8 mouse cellular contexts compared by ENCODE assay signal in the genomic region with DNA sequence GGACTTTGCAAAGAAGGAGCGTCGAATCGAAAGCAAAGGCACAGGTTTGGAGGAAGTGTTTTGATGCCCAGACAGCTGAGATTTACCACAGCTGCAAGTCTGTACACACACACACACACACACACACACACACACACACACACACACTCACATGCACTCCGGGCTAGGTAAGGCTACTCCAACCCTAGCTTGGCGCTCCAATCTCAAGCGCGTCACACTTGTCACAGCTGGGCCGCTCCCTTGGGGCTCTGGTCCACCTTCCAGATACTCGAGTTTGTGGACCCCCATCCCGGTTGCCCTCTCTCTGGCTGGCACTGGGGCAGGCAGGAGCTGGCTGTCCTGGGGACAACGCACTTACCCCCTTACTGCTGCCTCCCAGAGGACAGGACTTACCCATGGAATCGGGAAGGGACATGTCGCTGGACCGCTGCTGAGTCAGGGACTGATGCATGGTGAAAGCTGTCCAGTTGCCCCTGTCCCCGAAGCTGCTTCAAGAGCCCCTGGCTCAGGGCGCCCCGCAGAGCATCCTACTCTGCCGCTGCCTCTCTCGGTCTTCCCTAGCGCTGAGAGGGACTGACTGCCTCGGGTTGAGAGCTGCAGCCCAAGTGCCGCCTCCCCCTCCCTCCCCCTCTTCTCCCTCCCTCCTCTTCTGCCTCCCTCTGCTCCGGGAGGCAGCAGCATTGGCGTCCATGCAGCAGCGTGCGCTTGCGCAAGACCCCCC. TPM values are rescaled to one million over a fixed set of nuclear protein-coding genes. Genes with fewer than 3 reads are reported as not detected.
DNase-seq lines count a peak whose midpoint lies in the region; ATAC-seq and TF ChIP-seq lines count a peak whose summit lies in the region.

A gene (minus strand): TSS at position 589 of the 721 bp plus-strand sequence.

- TF ChIP-seq POLR2A in bone marrow, adult 2 months (IDR thresholded peaks at IDR 0.05; ENCODE audit: borderline replicate concordance, control insufficient read depth, low read depth, low read length): no peak
- TF ChIP-seq POLR2A in limb, embryonic 14.5 days (IDR thresholded peaks at IDR 0.05; ENCODE audit: borderline replicate concordance, extremely low read depth, insufficient read depth, insufficient read length): no peak

- no peak for TF ChIP-seq CTCF in left cerebral cortex, adult 2 months (IDR thresholded peaks at IDR 0.05)
- TF ChIP-seq CTCF in bone marrow, adult 2 months (IDR thresholded peaks at IDR 0.05; ENCODE audit: control insufficient read depth, insufficient read depth, low read length): no peak

- ATAC-seq in forebrain, embryonic 15.5 days (replicated peaks): peak; percentile 81
- ATAC-seq in hindbrain, embryonic 15.5 days (ENCODE audit: low FRiP score, low read depth): peak; percentile 71
- peak; percentile 81; the same call in 1 of the 2 replicates for ATAC-seq in limb, embryonic 14.5 days (ENCODE audit: low FRiP score, low read depth)

- peak within 1 kb of the TSS; percentile 42 for H3K4me3 ChIP-seq in left cerebral cortex, adult 2 months
- peak within 1 kb of the TSS; percentile 14 for H3K4me3 ChIP-seq in bone marrow, adult 2 months (replicated peaks; ENCODE audit: control insufficient read depth, low read depth, low read length)
- peak within 1 kb of the TSS; percentile 40 for H3K4me3 ChIP-seq in forebrain, embryonic 15.5 days
- peak within 1 kb of the TSS; percentile 46 for H3K4me3 ChIP-seq in hindbrain, embryonic 15.5 days
- peak within 1 kb of the TSS; percentile 35 for H3K4me3 ChIP-seq in limb, embryonic 14.5 days (replicated peaks; ENCODE audit: low read length)

- intact Hi-C loops in left cerebral cortex, adult 2 months (cut with DNase I): loop anchor here (5.0 kb wide), 2 partner anchors 60 to 185 kb away; no protein-coding TSS in a partner anchor

- H3K4me1 ChIP-seq in bone marrow, adult 2 months (ENCODE audit: control insufficient read depth, insufficient read depth, low read length): no peaks in the 10 kb centered on the region
- H3K4me1 ChIP-seq in forebrain, embryonic 15.5 days: peaks cover 17% of the 10 kb centered on the region
- peaks cover 8% of the 10 kb centered on the region; the same call in 1 of the 2 replicates for H3K4me1 ChIP-seq in hindbrain, embryonic 15.5 days (replicated peaks)
- H3K4me1 ChIP-seq in limb, embryonic 14.5 days (ENCODE audit: control insufficient read depth, insufficient read depth, low read length): no peaks in the 10 kb centered on the region

- no peaks in the 10 kb centered on the region for H3K36me3 ChIP-seq in forebrain, embryonic 15.5 days
- no peaks in the 10 kb centered on the region for H3K36me3 ChIP-seq in hindbrain, embryonic 15.5 days
- no peaks in the 10 kb centered on the region for H3K36me3 ChIP-seq in limb, embryonic 14.5 days (ENCODE audit: control insufficient read depth, insufficient read depth, low read length)

- peak in 1 of 2 experiments; percentile 24 for DNase-seq in left cerebral cortex, adult 2 months (ENCODE audit: extremely low spot score in 1 of 2, low spot score in 2 of 2)
- no peak for DNase-seq in left cerebral cortex, adult 9 months (ENCODE audit: low spot score in 2 of 2)
- no peak for DNase-seq in limb, embryonic 14.5 days (ENCODE audit: low spot score)
- DNase-seq in neural tube, embryonic 10.5 days (ENCODE audit: extremely low spot score, low spot score): peak; percentile 44
- DNase-seq in urinary bladder, postnatal 10 days (ENCODE audit: low spot score): no peak

- H3K9me3 ChIP-seq in forebrain, embryonic 15.5 days: no peaks in the 10 kb centered on the region
- H3K9me3 ChIP-seq in hindbrain, embryonic 15.5 days: no peaks in the 10 kb centered on the region
- H3K9me3 ChIP-seq in limb, embryonic 14.5 days (ENCODE audit: control insufficient read depth, low read length): no peaks in the 10 kb centered on the region

- 17% methylated on average over 26 of the region's 27 CpGs for WGBS in bone marrow, adult 2 months
- 20% methylated on average over 23 of the region's 27 CpGs for WGBS in forebrain, embryonic 15.5 days
- 18% methylated on average over 27 of the region's 27 CpGs for WGBS in hindbrain, embryonic 15.5 days
- 29% methylated on average over 22 of the region's 27 CpGs for WGBS in limb, embryonic 14.5 days

- no peak within 1 kb of the TSS for H3K27ac ChIP-seq in left cerebral cortex, adult 2 months
- no peak within 1 kb of the TSS for H3K27ac ChIP-seq in bone marrow, adult 2 months (ENCODE audit: control insufficient read depth, insufficient read depth, low read depth, low read length, poor library complexity)
- no peak within 1 kb of the TSS for H3K27ac ChIP-seq in forebrain, embryonic 15.5 days (replicated peaks)
- H3K27ac ChIP-seq in hindbrain, embryonic 15.5 days (replicated peaks): 0 out of 2 replicates have a peak within 1 kb of the TSS, but pooled peaks have one; percentile 42
- H3K27ac ChIP-seq in limb, embryonic 14.5 days (replicated peaks; ENCODE audit: low read depth, low read length): no peak within 1 kb of the TSS

- H3K27me3 ChIP-seq in forebrain, embryonic 15.5 days: no peaks in the 10 kb centered on the region
- H3K27me3 ChIP-seq in hindbrain, embryonic 15.5 days: no peaks in the 10 kb centered on the region
- H3K27me3 ChIP-seq in limb, embryonic 14.5 days (ENCODE audit: control insufficient read depth, insufficient read depth, low read length): no peaks in the 10 kb centered on the region; the same call in 1 of the 2 replicates

- H3K4me2 ChIP-seq in forebrain, embryonic 15.5 days (replicated peaks): peak within 1 kb of the TSS; percentile 82
- peak within 1 kb of the TSS; percentile 78 for H3K4me2 ChIP-seq in hindbrain, embryonic 15.5 days
- H3K4me2 ChIP-seq in limb, embryonic 14.5 days (replicated peaks; ENCODE audit: low read depth, low read length, severe bottlenecking): peak within 1 kb of the TSS; percentile 64

- H3K9ac ChIP-seq in forebrain, embryonic 15.5 days (replicated peaks): peak within 1 kb of the TSS; percentile 30
- H3K9ac ChIP-seq in hindbrain, embryonic 15.5 days: peak within 1 kb of the TSS; percentile 36
- peak within 1 kb of the TSS; percentile 26; the same call in 1 of the 2 replicates for H3K9ac ChIP-seq in limb, embryonic 14.5 days (ENCODE audit: low read depth, low read length, severe bottlenecking)

RNA-seq across cellular contexts. Expression of the gene that starts here (rescaled TPM):
- total RNA-seq in left cerebral cortex, adult 2 months (2021): 10 to 100 TPM; 16.9 to 26.7 TPM
- not detected in 2 replicates for polyA plus RNA-seq in bone marrow, adult 2 months (2011; ENCODE audit: insufficient read depth, insufficient read length, low replicate concordance, missing spikeins)
- polyA plus RNA-seq in forebrain, embryonic 15.5 days (2015; fragmentation: Nextera tagmentation; extraction: Ambion mirVana): 11.5 and 13.2 TPM in 2 replicates
- polyA plus RNA-seq in hindbrain, embryonic 15.5 days (2015; fragmentation: Nextera tagmentation; extraction: Ambion mirVana): 37.1 and 39.0 TPM in 2 replicates
- 26.0 and 31.8 TPM in 2 replicates for polyA plus RNA-seq in limb, embryonic 14.5 days (2012; rRNA removed)
- 37.7 and 39.4 TPM in 2 replicates for polyA plus RNA-seq in limb, embryonic 14.5 days (2014; fragmentation: Nextera tagmentation; extraction: Ambion mirVana)

Comparison
In these comparisons a context has a peak if more than half of its experiments do, and no peak if none do; other contexts are left out.
1. RNA of the gene that starts here (polyA plus RNA-seq): 37.1 to 39.0 TPM in hindbrain, embryonic 15.5 days, 26.0 to 39.4 TPM in limb, embryonic 14.5 days and 11.5 to 13.2 TPM in forebrain, embryonic 15.5 days; not detected in bone marrow, adult 2 months; every median in the first group is over 10 times any median in the second.
2. Peak in every context shown above with its lines, with median percentiles within 50 percentile points of each other: H3K4me3 ChIP-seq, ATAC-seq, H3K4me2 ChIP-seq and H3K9ac ChIP-seq.